Mouse (Mus musculus): ENCODE data around the gene Myzap.
"Not testable (repeated sequence)": the region's sequence is repeated elsewhere in the genome, so short reads cannot be mapped to it uniquely, and the experiment has no call there.

Gene Myzap

GRCm38 (mm10) chr9:71484871-71485474, 107.2 kb downstream of the Myzap start:
- DNase-seq (ENCODE audit: low spot score in 2 of 2) = no peak

DNA sequence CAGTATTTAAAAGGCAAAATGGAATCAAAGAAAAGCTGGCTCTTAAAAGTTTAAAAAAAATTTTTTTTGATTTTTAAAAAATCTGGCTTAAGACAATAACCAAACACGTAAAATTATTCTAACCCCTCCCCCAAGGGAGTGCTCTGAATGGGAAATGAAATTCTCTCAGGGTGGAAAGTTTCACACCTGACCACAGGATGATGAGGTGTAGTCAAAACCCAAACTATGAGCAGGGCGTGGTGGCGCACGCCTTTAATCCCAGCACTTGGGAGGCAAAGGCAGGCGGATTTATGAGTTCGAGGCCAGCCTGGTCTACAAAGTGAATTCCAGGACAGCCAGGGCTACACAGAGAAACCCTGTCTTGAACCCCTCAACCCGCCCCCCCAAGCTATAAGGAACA, 108.3 kb downstream of the Myzap start:
- DNase-seq (ENCODE audit: low spot score in 2 of 2) = not testable (repeated sequence)

- DNase-seq (ENCODE audit: low spot score in 2 of 2) = no peak
These were observed 111.9 kb downstream of the Myzap start for GRCm38 (mm10) chr9:71480305-71480704.

DNA sequence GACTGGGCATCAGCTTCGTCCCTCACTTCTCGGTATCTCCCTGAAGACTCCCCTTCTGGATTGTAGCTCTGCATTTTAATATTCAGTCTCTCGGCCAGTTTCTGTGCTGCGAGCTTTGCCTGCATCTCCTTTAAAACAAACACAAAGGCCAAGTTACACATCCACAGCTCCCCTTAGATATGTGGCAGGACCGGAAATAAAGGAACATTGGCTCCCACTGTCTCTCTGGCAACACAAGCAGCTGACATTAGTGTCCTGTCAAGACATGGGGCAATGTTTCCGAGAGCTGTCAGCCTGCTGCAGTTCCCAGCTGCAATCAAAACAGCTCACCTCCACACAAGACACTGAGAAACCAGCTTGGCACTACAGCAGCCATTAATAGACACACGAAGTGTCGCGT, 112.7 kb downstream of the Myzap start:
- DNase-seq (ENCODE audit: low spot score in 2 of 2) = no peak

DNA sequence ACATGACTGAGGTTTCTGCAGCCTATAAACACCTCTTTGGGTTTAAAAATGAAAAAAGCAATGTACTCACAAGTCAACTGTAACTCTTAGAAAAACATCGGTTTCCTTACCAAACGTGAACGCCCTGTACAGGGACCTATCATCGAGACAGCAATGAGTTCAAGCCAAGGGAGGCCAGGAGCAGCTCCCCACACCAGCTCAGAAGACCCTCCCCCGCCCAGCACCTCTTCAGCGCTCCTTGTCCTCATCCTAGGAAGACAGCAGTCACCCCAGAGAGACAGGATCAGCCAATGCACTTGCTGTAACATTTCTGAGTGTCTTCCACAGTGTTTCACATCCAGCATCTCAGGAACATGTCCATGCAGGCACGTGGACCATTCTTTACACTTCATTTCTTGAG, 113.6 kb downstream of the Myzap start:
- DNase-seq (ENCODE audit: low spot score in 2 of 2) = no peak

- no peak for DNase-seq (ENCODE audit: low spot score in 2 of 2)
These were observed 115.6 kb downstream of the Myzap start for GRCm38 (mm10) chr9:71476601-71477000.

DNA sequence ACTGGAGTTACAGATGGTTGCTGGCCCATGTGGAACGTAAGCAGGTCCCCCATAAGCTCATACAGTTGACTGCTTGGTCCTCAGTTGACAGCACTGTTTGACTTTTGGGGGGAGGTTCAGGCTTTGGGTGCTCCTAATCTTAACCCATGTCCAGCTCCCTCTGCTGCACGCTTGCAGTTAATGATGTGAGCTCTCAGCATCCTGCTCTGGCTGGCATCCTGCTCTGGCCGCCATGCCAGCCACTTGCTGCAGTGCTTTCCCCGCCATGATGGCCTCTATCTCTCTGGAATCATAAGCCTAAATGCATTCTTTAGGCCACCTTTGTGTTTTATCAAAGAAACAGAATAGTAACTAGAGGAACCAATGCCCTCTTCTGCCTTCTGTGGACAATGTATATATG, 116.6 kb downstream of the Myzap start:
- no peak for DNase-seq (ENCODE audit: low spot score in 2 of 2)

- DNase-seq (ENCODE audit: low spot score in 2 of 2) = no peak
These were observed 124.7 kb downstream of the Myzap start for GRCm38 (mm10) chr9:71467434-71467833.

GRCm38 (mm10) chr9:71466111-71466510, 126.0 kb downstream of the Myzap start:
- DNase-seq (ENCODE audit: low spot score in 2 of 2) = peak; percentile 33 to 59

GRCm38 (mm10) chr9:71463072-71463667, 129.0 kb downstream of the Myzap start:
- DNase-seq (ENCODE audit: low spot score in 2 of 2) = no peak

GRCm38 (mm10) chr9:71456738-71457137, 135.4 kb downstream of the Myzap start:
- no peak for DNase-seq (ENCODE audit: low spot score in 2 of 2)
